In the genomic region with DNA sequence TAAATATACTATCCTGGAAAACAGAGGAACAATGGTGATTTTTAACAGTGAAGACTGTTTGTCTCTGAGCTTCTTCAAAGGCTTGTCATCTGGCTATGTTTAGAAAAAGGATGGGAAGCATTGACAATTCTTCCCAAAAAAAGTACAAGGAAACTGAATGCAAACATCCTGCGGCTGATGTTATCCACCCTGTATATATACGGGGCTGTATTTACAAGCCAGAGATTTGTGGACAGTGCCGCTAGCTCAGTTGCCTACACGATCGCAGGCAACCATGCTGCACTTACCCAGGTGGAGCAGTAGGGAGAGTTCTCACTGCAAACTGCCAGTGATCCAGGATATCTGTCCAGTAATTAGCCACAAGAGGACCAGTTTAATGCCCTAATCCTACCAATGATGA, we compare ENCODE assay signal across 21 mouse cellular contexts. TPM values are rescaled to one million over a fixed set of nuclear protein-coding genes. Genes with fewer than 3 reads are reported as not detected.
A peak's percentile ranks its signal among the peaks of the same experiment; 100 is the strongest.
DNase-seq lines count a peak whose midpoint lies in the region; ATAC-seq and TF ChIP-seq lines count a peak whose summit lies in the region.
"Had no signal": no experiment of that assay in that cellular context is flagged by ENCODE, and none has a peak within 500 bp of the region (broad histone marks: within the 10 kb centered on the region; RNA-seq: fewer than 3 reads in every experiment).

No protein-coding gene starts in this region.

- TF ChIP-seq CTCF in kidney, postnatal 0 days (IDR thresholded peaks at IDR 0.05; ENCODE audit: low read depth), result no peak
- TF ChIP-seq CTCF in lung, postnatal 0 days (IDR thresholded peaks at IDR 0.05), result peak; percentile 35

- H3K27me3 ChIP-seq in heart, embryonic 11.5 days (ENCODE audit: control insufficient read depth, insufficient read depth, low read length), result no peaks in the 10 kb centered on the region
- H3K27me3 ChIP-seq in kidney, postnatal 0 days (ENCODE audit: insufficient read depth, low read length), result no peaks in the 10 kb centered on the region
- no peaks in the 10 kb centered on the region for H3K27me3 ChIP-seq in liver, embryonic 11.5 days (replicated peaks; ENCODE audit: control insufficient read depth, insufficient read depth, low read length)
- no peaks in the 10 kb centered on the region for H3K27me3 ChIP-seq in lung, postnatal 0 days (replicated peaks; ENCODE audit: insufficient read depth, low read length)
- H3K27me3 ChIP-seq in midbrain, embryonic 11.5 days (ENCODE audit: control insufficient read depth, insufficient read depth, low read length), result no peaks in the 10 kb centered on the region
- H3K27me3 ChIP-seq: embryonic facial prominence, embryonic 15.5 days; neural tube, embryonic 12.5 days had no signal

- peak overlapping the region; percentile 68 for H3K27ac ChIP-seq in heart, embryonic 11.5 days (ENCODE audit: low read depth, low read length)
- peak overlapping the region; percentile 62 for H3K27ac ChIP-seq in kidney, postnatal 0 days
- H3K27ac ChIP-seq in liver, embryonic 11.5 days (ENCODE audit: low read depth, low read length), result no peak overlapping the region
- H3K27ac ChIP-seq in lung, postnatal 0 days (ENCODE audit: low read length), result peak overlapping the region; percentile 57; the same call in 1 of the 2 replicates
- no peak overlapping the region for H3K27ac ChIP-seq in midbrain, embryonic 11.5 days (ENCODE audit: low read depth, low read length)
- H3K27ac ChIP-seq: embryonic facial prominence, embryonic 15.5 days; neural tube, embryonic 12.5 days had no signal

- ATAC-seq in heart, embryonic 11.5 days (replicated peaks; ENCODE audit: insufficient number of reproducible peaks, low FRiP score, low TSS enrichment), result no peak
- ATAC-seq in kidney, postnatal 0 days (replicated peaks; ENCODE audit: low FRiP score, low read depth), result no peak
- ATAC-seq in liver, embryonic 11.5 days (replicated peaks; ENCODE audit: low FRiP score), result peak; percentile 56
- ATAC-seq in lung, postnatal 0 days, result peak; percentile 87
- no peak for ATAC-seq in midbrain, embryonic 11.5 days (ENCODE audit: low FRiP score)
- ATAC-seq: CD4-positive, CD25-positive, alpha-beta regulatory T cell, adult 4 months; forebrain, embryonic 16.5 days; Patski had no signal

- H3K36me3 ChIP-seq in heart, embryonic 11.5 days (ENCODE audit: control insufficient read depth, insufficient read depth, low read length), result no peaks in the 10 kb centered on the region
- no peaks in the 10 kb centered on the region for H3K36me3 ChIP-seq in kidney, postnatal 0 days (ENCODE audit: insufficient read depth, low read length)
- no peaks in the 10 kb centered on the region for H3K36me3 ChIP-seq in liver, embryonic 11.5 days (ENCODE audit: control insufficient read depth, insufficient read depth, low read length)
- no peaks in the 10 kb centered on the region for H3K36me3 ChIP-seq in lung, postnatal 0 days (ENCODE audit: insufficient read depth, low read length)
- no peaks in the 10 kb centered on the region for H3K36me3 ChIP-seq in midbrain, embryonic 11.5 days (ENCODE audit: control insufficient read depth, insufficient read depth, low read length)
- H3K36me3 ChIP-seq: embryonic facial prominence, embryonic 15.5 days; neural tube, embryonic 12.5 days had no signal

- no peak overlapping the region for H3K9ac ChIP-seq in heart, embryonic 11.5 days (ENCODE audit: low read depth, low read length)
- no peak overlapping the region for H3K9ac ChIP-seq in kidney, postnatal 0 days (ENCODE audit: low read depth, low read length)
- H3K9ac ChIP-seq in liver, embryonic 11.5 days (ENCODE audit: low read depth, low read length), result no peak overlapping the region
- H3K9ac ChIP-seq in lung, postnatal 0 days (replicated peaks; ENCODE audit: low read depth), result no peak overlapping the region
- H3K9ac ChIP-seq in midbrain, embryonic 11.5 days (ENCODE audit: low read length), result no peak overlapping the region
- H3K9ac ChIP-seq: embryonic facial prominence, embryonic 15.5 days; neural tube, embryonic 12.5 days had no signal

- no peak overlapping the region for H3K4me3 ChIP-seq in heart, embryonic 11.5 days (ENCODE audit: low read depth, low read length)
- H3K4me3 ChIP-seq in kidney, postnatal 0 days (replicated peaks; ENCODE audit: low read depth, low read length), result no peak overlapping the region
- H3K4me3 ChIP-seq in liver, embryonic 11.5 days (ENCODE audit: low read depth, low read length), result no peak overlapping the region
- H3K4me3 ChIP-seq in lung, postnatal 0 days (ENCODE audit: low read depth, low read length), result no peak overlapping the region
- H3K4me3 ChIP-seq in midbrain, embryonic 11.5 days (ENCODE audit: low read depth, low read length), result no peak overlapping the region
- H3K4me3 ChIP-seq: embryonic facial prominence, embryonic 15.5 days; neural tube, embryonic 12.5 days had no signal

- H3K4me1 ChIP-seq in heart, embryonic 11.5 days (ENCODE audit: control insufficient read depth, insufficient read depth, low read length), result 0 out of 2 replicates have a peak, but pooled peaks cover 3% of the 10 kb centered on the region
- H3K4me1 ChIP-seq in kidney, postnatal 0 days (replicated peaks; ENCODE audit: insufficient read depth, low read length), result 0 out of 2 replicates have a peak, but pooled peaks cover 3% of the 10 kb centered on the region
- H3K4me1 ChIP-seq in liver, embryonic 11.5 days (replicated peaks; ENCODE audit: control insufficient read depth, insufficient read depth, low read length), result peaks cover 10% of the 10 kb centered on the region
- no peaks in the 10 kb centered on the region; the same call in 1 of the 2 replicates for H3K4me1 ChIP-seq in lung, postnatal 0 days (ENCODE audit: insufficient read depth, low read depth, low read length)
- H3K4me1 ChIP-seq in midbrain, embryonic 11.5 days (ENCODE audit: control insufficient read depth, insufficient read depth, low read length), result no peaks in the 10 kb centered on the region
- H3K4me1 ChIP-seq: embryonic facial prominence, embryonic 15.5 days had no signal

- peak; percentile 96 for TF ChIP-seq EP300 in lung, postnatal 0 days (IDR thresholded peaks at IDR 0.05)

- WGBS in heart, embryonic 11.5 days (ENCODE audit: insufficient replicate concordance), result 45% methylated on average over 5 of the region's 5 CpGs
- WGBS in kidney, postnatal 0 days, result 63% methylated on average over 5 of the region's 5 CpGs
- 34% methylated on average over 5 of the region's 5 CpGs for WGBS in liver, embryonic 11.5 days
- 24% methylated on average over 5 of the region's 5 CpGs for WGBS in lung, postnatal 0 days
- 80% methylated on average over 5 of the region's 5 CpGs for WGBS in midbrain, embryonic 11.5 days

- DNase-seq in heart, postnatal 4 days, result no peak
- no peak for DNase-seq in kidney, postnatal 0 days (ENCODE audit: low spot score)
- no peak for DNase-seq in kidney, postnatal 10 days
- no peak for DNase-seq in liver, embryonic 11.5 days (ENCODE audit: low spot score)
- DNase-seq in lung, postnatal 0 days (ENCODE audit: low spot score), result peak; percentile 57
- DNase-seq in adrenal gland, adult 18-20 months (ENCODE audit: low spot score in 2 of 2), result no peak
- DNase-seq in midbrain, embryonic 11.5 days (ENCODE audit: low spot score, missing footprints), result no peak
- DNase-seq: adrenal gland, postnatal 25 days; cerebellum, adult 2 months; right cerebral cortex, adult 18-20 months; thymus, postnatal 25 days had no signal

- no peak overlapping the region for H3K4me2 ChIP-seq in heart, embryonic 11.5 days
- H3K4me2 ChIP-seq in kidney, postnatal 0 days (ENCODE audit: low read length), result no peak overlapping the region
- 0 out of 2 replicates have a peak overlapping the region, but pooled peaks have one; percentile 3 for H3K4me2 ChIP-seq in liver, embryonic 11.5 days
- H3K4me2 ChIP-seq in lung, postnatal 0 days (replicated peaks; ENCODE audit: low read depth, low read length), result no peak overlapping the region
- H3K4me2 ChIP-seq in midbrain, embryonic 11.5 days, result no peak overlapping the region
- H3K4me2 ChIP-seq: embryonic facial prominence, embryonic 15.5 days; neural tube, embryonic 12.5 days had no signal

- H3K9me3 ChIP-seq in heart, embryonic 11.5 days (replicated peaks; ENCODE audit: control insufficient read depth, low read length), result no peaks in the 10 kb centered on the region
- H3K9me3 ChIP-seq in kidney, postnatal 0 days (replicated peaks; ENCODE audit: low read length), result no peaks in the 10 kb centered on the region
- no peaks in the 10 kb centered on the region for H3K9me3 ChIP-seq in liver, embryonic 11.5 days (ENCODE audit: control insufficient read depth, low read length)
- H3K9me3 ChIP-seq in lung, postnatal 0 days (ENCODE audit: low read length), result no peaks in the 10 kb centered on the region
- H3K9me3 ChIP-seq in midbrain, embryonic 11.5 days (ENCODE audit: control insufficient read depth, low read length), result no peaks in the 10 kb centered on the region
- H3K9me3 ChIP-seq: embryonic facial prominence, embryonic 15.5 days; neural tube, embryonic 12.5 days had no signal

RNA-seq across cellular contexts. Expression of a gene that starts 16.6 kb away (rescaled TPM):
- polyA plus RNA-seq in heart, embryonic 11.5 days (2014; fragmentation: Nextera tagmentation; extraction: Ambion mirVana), result 0.23 and 0.36 TPM in 2 replicates
- not detected for total RNA-seq in heart, postnatal 4 days (2021)
- 0.38 and 0.40 TPM in 2 replicates for polyA plus RNA-seq in kidney, postnatal 0 days (2015; fragmentation: Nextera tagmentation; extraction: Ambion mirVana)
- 0.56 and 0.67 TPM in 2 replicates for polyA plus RNA-seq in liver, embryonic 11.5 days (2014; fragmentation: Nextera tagmentation; extraction: Ambion mirVana)
- 2.7 and 3.6 TPM in 2 replicates for polyA plus RNA-seq in lung, postnatal 0 days (2015; fragmentation: Nextera tagmentation; extraction: Ambion mirVana)
- 1 to 10 TPM in 1 of 2 experiments, under 1 TPM in 1; 0.53 to 1.6 TPM for total RNA-seq in adrenal gland, adult 18-20 months (2021)
- polyA plus RNA-seq in midbrain, embryonic 11.5 days (2014; fragmentation: Nextera tagmentation; extraction: Ambion mirVana), result 0.23 and 0.26 TPM in 2 replicates
- total RNA-seq: left cerebral cortex, postnatal 10 days had no signal
- polyA plus RNA-seq: CD4-positive, CD25-positive, alpha-beta regulatory T cell, adult 4 months; cerebellum, adult 2 months; embryonic facial prominence, embryonic 15.5 days; Patski had no signal

RNA-seq across cellular contexts. Expression of a gene that starts 26.6 kb away (rescaled TPM):
- polyA plus RNA-seq in heart, embryonic 11.5 days (2014; fragmentation: Nextera tagmentation; extraction: Ambion mirVana), result 0.18 and 0.86 TPM in 2 replicates
- total RNA-seq in heart, postnatal 4 days (2021), result 10 to 100 TPM; 10.6 to 13.2 TPM
- polyA plus RNA-seq in kidney, postnatal 0 days (2015; fragmentation: Nextera tagmentation; extraction: Ambion mirVana), result 10.3 and 10.6 TPM in 2 replicates
- polyA plus RNA-seq in liver, embryonic 11.5 days (2014; fragmentation: Nextera tagmentation; extraction: Ambion mirVana), result 0.38 and 0.65 TPM in 2 replicates
- polyA plus RNA-seq in lung, postnatal 0 days (2015; fragmentation: Nextera tagmentation; extraction: Ambion mirVana), result 111 and 132 TPM in 2 replicates
- 1 to 10 TPM; 4.0 to 4.5 TPM for total RNA-seq in adrenal gland, adult 18-20 months (2021)
- 1.2 and 1.3 TPM in 2 replicates for polyA plus RNA-seq in midbrain, embryonic 11.5 days (2014; fragmentation: Nextera tagmentation; extraction: Ambion mirVana)
- total RNA-seq: megakaryocyte-erythroid progenitor cell, adult 5-6 weeks had no signal
- polyA plus RNA-seq: CD4-positive, CD25-positive, alpha-beta regulatory T cell, adult 4 months; Patski had no signal

RNA-seq across cellular contexts. Expression of a gene that starts 28.1 kb away (rescaled TPM):
- 7.4 and 8.8 TPM in 2 replicates for polyA plus RNA-seq in heart, embryonic 11.5 days (2014; fragmentation: Nextera tagmentation; extraction: Ambion mirVana)
- under 1 TPM; 0.60 to 0.65 TPM for total RNA-seq in heart, postnatal 4 days (2021)
- polyA plus RNA-seq in kidney, postnatal 0 days (2015; fragmentation: Nextera tagmentation; extraction: Ambion mirVana), result 1.5 and 1.7 TPM in 2 replicates
- polyA plus RNA-seq in liver, embryonic 11.5 days (2014; fragmentation: Nextera tagmentation; extraction: Ambion mirVana), result 39.2 and 39.8 TPM in 2 replicates
- 7.8 and 8.3 TPM in 2 replicates for polyA plus RNA-seq in lung, postnatal 0 days (2015; fragmentation: Nextera tagmentation; extraction: Ambion mirVana)
- total RNA-seq in adrenal gland, adult 18-20 months (2021), result 1 to 10 TPM; 1.4 to 2.0 TPM
- 10.5 and 11.3 TPM in 2 replicates for polyA plus RNA-seq in midbrain, embryonic 11.5 days (2014; fragmentation: Nextera tagmentation; extraction: Ambion mirVana)
- total RNA-seq: megakaryocyte-erythroid progenitor cell, adult 5-6 weeks had no signal
- polyA plus RNA-seq: Patski had no signal

RNA-seq across cellular contexts. Expression of a gene that starts 39.5 kb away (rescaled TPM):
- polyA plus RNA-seq in heart, embryonic 11.5 days (2014; fragmentation: Nextera tagmentation; extraction: Ambion mirVana), result 0.42 and 0.84 TPM in 2 replicates
- under 1 TPM in 1 of 2 experiments, not detected in 1; 0.18 TPM for total RNA-seq in heart, postnatal 4 days (2021)
- 0.10 and 0.11 TPM in 2 replicates for polyA plus RNA-seq in kidney, postnatal 0 days (2015; fragmentation: Nextera tagmentation; extraction: Ambion mirVana)
- polyA plus RNA-seq in liver, embryonic 11.5 days (2014; fragmentation: Nextera tagmentation; extraction: Ambion mirVana), result not detected in 2 replicates
- 1.2 and 1.5 TPM in 2 replicates for polyA plus RNA-seq in lung, postnatal 0 days (2015; fragmentation: Nextera tagmentation; extraction: Ambion mirVana)
- total RNA-seq in adrenal gland, adult 18-20 months (2021), result under 1 TPM; 0.22 to 0.30 TPM
- polyA plus RNA-seq in midbrain, embryonic 11.5 days (2014; fragmentation: Nextera tagmentation; extraction: Ambion mirVana), result not detected in 2 replicates
- total RNA-seq: adrenal gland, postnatal 25 days; heart, adult 18-20 months; left cerebral cortex, postnatal 10 days; megakaryocyte-erythroid progenitor cell, adult 5-6 weeks had no signal
- polyA plus RNA-seq: CD4-positive, CD25-positive, alpha-beta regulatory T cell, adult 4 months; embryonic facial prominence, embryonic 15.5 days; forebrain, embryonic 16.5 days; large intestine, adult 2 months; neural tube, embryonic 12.5 days; Patski had no signal

Comparison
In these comparisons a context has a peak if more than half of its experiments do, and no peak if none do; other contexts are left out.
1. ATAC-seq: peak in liver, embryonic 11.5 days (single experiment) and lung, postnatal 0 days (single experiment); none in heart, embryonic 11.5 days (single experiment), kidney, postnatal 0 days (single experiment) and midbrain, embryonic 11.5 days (single experiment).
2. H3K27ac ChIP-seq: peak in heart, embryonic 11.5 days (single experiment), kidney, postnatal 0 days (single experiment) and lung, postnatal 0 days (single experiment); none in liver, embryonic 11.5 days (single experiment) and midbrain, embryonic 11.5 days (single experiment).